Comparison of ENCODE assay signal across 8 mouse cellular contexts in the genomic region with DNA sequence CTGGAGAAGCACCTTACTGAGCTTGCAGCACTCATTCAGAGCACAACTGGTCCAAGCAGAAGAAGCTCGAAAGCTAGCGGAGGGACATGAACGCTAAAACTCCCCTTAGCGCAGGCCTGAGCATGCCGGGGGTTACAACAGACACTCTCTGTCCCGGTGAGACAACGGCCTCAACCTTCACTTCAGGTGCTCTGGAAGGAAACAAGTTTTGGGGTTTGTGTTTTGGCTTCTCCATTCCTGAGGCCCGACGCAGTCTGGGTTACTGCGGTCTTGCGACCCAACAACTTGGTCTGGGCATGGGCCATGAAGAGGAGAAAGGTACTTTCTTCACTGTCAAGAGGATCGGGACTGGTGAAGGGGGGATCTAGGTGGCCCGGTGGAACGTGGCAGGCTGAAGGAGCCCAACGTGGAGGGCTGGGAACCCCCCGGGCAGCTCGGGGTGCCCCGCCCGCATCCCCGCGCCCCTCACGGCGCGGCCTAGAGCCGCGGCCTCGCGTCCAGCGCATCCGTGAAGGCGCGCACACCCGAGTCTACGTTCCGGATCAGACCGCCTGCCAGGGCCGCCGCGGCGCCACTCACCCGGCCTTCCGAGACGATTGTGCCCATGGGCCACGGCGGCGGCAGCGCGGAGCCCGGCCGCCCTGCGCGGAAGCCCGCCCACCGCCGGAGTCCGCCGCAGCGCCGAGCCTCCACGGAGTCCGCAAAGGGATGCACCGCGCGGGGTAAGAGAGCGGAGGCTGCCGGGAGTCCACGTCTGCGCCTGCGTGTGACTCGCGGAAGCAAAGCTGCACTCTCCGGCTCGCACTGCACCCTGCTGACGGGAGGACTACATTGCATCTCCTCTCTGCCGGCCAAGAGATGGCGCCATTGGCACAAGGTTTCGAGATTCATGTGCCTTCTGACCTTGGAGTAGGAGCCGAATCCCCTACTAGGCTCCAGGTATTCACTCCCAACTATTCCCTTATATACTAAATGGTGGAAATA. TPM values are rescaled to one million over a fixed set of nuclear protein-coding genes. Genes with fewer than 3 reads are reported as not detected.
A peak's percentile ranks its signal among the peaks of the same experiment; 100 is the strongest.
DNase-seq lines count a peak whose midpoint lies in the region; ATAC-seq and TF ChIP-seq lines count a peak whose summit lies in the region.

No protein-coding gene starts in this region.

- under 1% methylated on average over 75 of the region's 78 CpGs for WGBS in forebrain, embryonic 12.5 days
- WGBS in heart, postnatal 0 days: under 1% methylated on average over 68 of the region's 78 CpGs
- under 1% methylated on average over 78 of the region's 78 CpGs for WGBS in liver, embryonic 16.5 days (ENCODE audit: insufficient replicate concordance)
- under 1% methylated on average over 78 of the region's 78 CpGs for WGBS in neural tube, embryonic 13.5 days

- TF ChIP-seq EP300 in heart, postnatal 0 days (IDR thresholded peaks at IDR 0.05; ENCODE audit: low read depth): no peak

- H3K4me1 ChIP-seq in E14TG2a.4 (replicated peaks; ENCODE audit: low read depth, low read length): peaks cover 36% of the 10 kb centered on the region
- peaks cover 10% of the 10 kb centered on the region for H3K4me1 ChIP-seq in forebrain, embryonic 12.5 days
- H3K4me1 ChIP-seq in heart, postnatal 0 days (ENCODE audit: control insufficient read depth, insufficient read depth): peaks cover 8% of the 10 kb centered on the region; the same call in 1 of the 2 replicates
- peaks cover 11% of the 10 kb centered on the region for H3K4me1 ChIP-seq in liver, embryonic 16.5 days (ENCODE audit: control insufficient read depth, low read depth, low read length)
- H3K4me1 ChIP-seq in neural tube, embryonic 13.5 days (replicated peaks): peaks cover 15% of the 10 kb centered on the region
- peaks cover 2% of the 10 kb centered on the region for H3K4me1 ChIP-seq in testis, adult 2 months (ENCODE audit: control insufficient read depth, insufficient read depth, low read length)

- peak overlapping the region; percentile 96 for H3K9ac ChIP-seq in forebrain, embryonic 12.5 days
- H3K9ac ChIP-seq in heart, postnatal 0 days (replicated peaks; ENCODE audit: low read depth, low read length): peak overlapping the region; percentile 91
- peak overlapping the region; percentile 95 for H3K9ac ChIP-seq in liver, embryonic 16.5 days (ENCODE audit: low read depth, low read length)
- H3K9ac ChIP-seq in neural tube, embryonic 13.5 days: peak overlapping the region; percentile 98

- peak; percentile 90 for DNase-seq in c-Kit-positive CD71-positive TER-119-positive erythroid progenitor cells, embryonic 14.5 days (ENCODE audit: low spot score)
- peak; percentile 96 for DNase-seq in heart, postnatal 0 days (ENCODE audit: low spot score)
- peak; percentile 97 for DNase-seq in kidney, postnatal 4 days

- ATAC-seq in forebrain, embryonic 12.5 days (ENCODE audit: low FRiP score): peak; percentile 99
- peak; percentile 99 for ATAC-seq in heart, postnatal 0 days (ENCODE audit: insufficient read depth, low read depth)
- ATAC-seq in liver, embryonic 16.5 days (ENCODE audit: low read depth): peak; percentile 99
- peak; percentile 100 for ATAC-seq in neural tube, embryonic 13.5 days (ENCODE audit: low read depth)

- H3K27ac ChIP-seq in forebrain, embryonic 12.5 days: peak overlapping the region; percentile 73
- H3K27ac ChIP-seq in heart, postnatal 0 days (ENCODE audit: low read depth): peak overlapping the region; percentile 69
- H3K27ac ChIP-seq in liver, embryonic 16.5 days (ENCODE audit: low read length): peak overlapping the region; percentile 48
- H3K27ac ChIP-seq in neural tube, embryonic 13.5 days (replicated peaks): peak overlapping the region; percentile 81
- H3K27ac ChIP-seq in testis, adult 2 months (ENCODE audit: control insufficient read depth, insufficient read depth, low read depth, low read length): peak overlapping the region; percentile 81; the same call in 1 of the 2 replicates

- peak; percentile 89 for TF ChIP-seq POLR2A in testis, adult 2 months (IDR thresholded peaks at IDR 0.05; ENCODE audit: control insufficient read depth, low read depth, low read length)

- peaks cover under 1% of the 10 kb centered on the region; the same call in 1 of the 2 replicates for H3K9me3 ChIP-seq in E14TG2a.4 (ENCODE audit: low read length)
- H3K9me3 ChIP-seq in forebrain, embryonic 12.5 days: no peaks in the 10 kb centered on the region
- no peaks in the 10 kb centered on the region for H3K9me3 ChIP-seq in heart, postnatal 0 days (replicated peaks; ENCODE audit: control insufficient read depth, low read length)
- no peaks in the 10 kb centered on the region for H3K9me3 ChIP-seq in liver, embryonic 16.5 days (replicated peaks; ENCODE audit: control insufficient read depth, low read length)
- no peaks in the 10 kb centered on the region for H3K9me3 ChIP-seq in neural tube, embryonic 13.5 days

- peak overlapping the region; percentile 89 for H3K4me2 ChIP-seq in forebrain, embryonic 12.5 days
- peak overlapping the region; percentile 74 for H3K4me2 ChIP-seq in heart, postnatal 0 days (ENCODE audit: low read depth, low read length)
- H3K4me2 ChIP-seq in liver, embryonic 16.5 days (ENCODE audit: low read depth, low read length): peak overlapping the region; percentile 82
- peak overlapping the region; percentile 73 for H3K4me2 ChIP-seq in neural tube, embryonic 13.5 days

- H3K27me3 ChIP-seq in E14TG2a.4 (ENCODE audit: insufficient read depth, low read length): no peaks in the 10 kb centered on the region
- no peaks in the 10 kb centered on the region for H3K27me3 ChIP-seq in forebrain, embryonic 12.5 days
- no peaks in the 10 kb centered on the region for H3K27me3 ChIP-seq in heart, postnatal 0 days (ENCODE audit: control insufficient read depth, insufficient read depth, low read length)
- H3K27me3 ChIP-seq in liver, embryonic 16.5 days (ENCODE audit: control insufficient read depth, insufficient read depth, low read depth, low read length): no peaks in the 10 kb centered on the region
- no peaks in the 10 kb centered on the region for H3K27me3 ChIP-seq in neural tube, embryonic 13.5 days
- no peaks in the 10 kb centered on the region for H3K27me3 ChIP-seq in testis, adult 2 months (ENCODE audit: control insufficient read depth, insufficient read depth, low read length)

- peak; percentile 71 for TF ChIP-seq CTCF in E14TG2a.4 (conservative IDR thresholded peaks at IDR 0.05; ENCODE audit: low read length)
- TF ChIP-seq CTCF in heart, postnatal 0 days (IDR thresholded peaks at IDR 0.05; ENCODE audit: low read depth): peak; percentile 100
- peak; percentile 100 for TF ChIP-seq CTCF in testis, adult 2 months (IDR thresholded peaks at IDR 0.05; ENCODE audit: control insufficient read depth, insufficient read depth, insufficient replicate concordance, low read depth, low read length)

- H3K4me3 ChIP-seq in E14TG2a.4 (replicated peaks; ENCODE audit: low read length): peak overlapping the region; percentile 96
- peak overlapping the region; percentile 94 for H3K4me3 ChIP-seq in forebrain, embryonic 12.5 days (replicated peaks)
- H3K4me3 ChIP-seq in heart, postnatal 0 days (ENCODE audit: low read depth, low read length): peak overlapping the region; percentile 83
- peak overlapping the region; percentile 95 for H3K4me3 ChIP-seq in liver, embryonic 16.5 days (ENCODE audit: low read depth, low read length)
- H3K4me3 ChIP-seq in neural tube, embryonic 13.5 days: peak overlapping the region; percentile 95
- peak overlapping the region; percentile 89 for H3K4me3 ChIP-seq in testis, adult 2 months (ENCODE audit: control insufficient read depth, low read depth, low read length)

- peaks cover 34% of the 10 kb centered on the region for H3K36me3 ChIP-seq in E14TG2a.4 (ENCODE audit: insufficient read depth, low read length)
- peaks cover 31% of the 10 kb centered on the region for H3K36me3 ChIP-seq in forebrain, embryonic 12.5 days (replicated peaks)
- peaks cover 28% of the 10 kb centered on the region for H3K36me3 ChIP-seq in heart, postnatal 0 days (replicated peaks; ENCODE audit: control insufficient read depth, insufficient read depth, low read length)
- peaks cover 5% of the 10 kb centered on the region for H3K36me3 ChIP-seq in liver, embryonic 16.5 days (ENCODE audit: control insufficient read depth, insufficient read depth)
- H3K36me3 ChIP-seq in neural tube, embryonic 13.5 days: peaks cover 29% of the 10 kb centered on the region
- no peaks in the 10 kb centered on the region for H3K36me3 ChIP-seq in testis, adult 2 months (ENCODE audit: control insufficient read depth, insufficient read depth, low read length)

RNA-seq across cellular contexts. Expression of a gene that starts 1.2 kb away (rescaled TPM):
- 187 and 188 TPM in 2 replicates for polyA plus RNA-seq in forebrain, embryonic 12.5 days (2016; fragmentation: Nextera tagmentation; extraction: Ambion mirVana)
- total RNA-seq in heart, postnatal 0 days (2014; rRNA removed; ENCODE audit: low replicate concordance): 28.5 and 42.7 TPM in 2 replicates
- polyA plus RNA-seq in heart, postnatal 0 days (2015; fragmentation: Nextera tagmentation; extraction: Ambion mirVana): 58.3 and 61.0 TPM in 2 replicates
- 43.9 and 48.7 TPM in 2 replicates for polyA plus RNA-seq in liver, embryonic 16.5 days (2015; fragmentation: Nextera tagmentation; extraction: Ambion mirVana)
- 131 and 136 TPM in 2 replicates for polyA plus RNA-seq in neural tube, embryonic 13.5 days (2015; fragmentation: Nextera tagmentation; extraction: Ambion mirVana)
- 38.1 and 44.8 TPM in 2 replicates for polyA plus RNA-seq in testis, adult 2 months (2012; rRNA removed)

RNA-seq across cellular contexts. Expression of a gene that starts 23.3 kb away (rescaled TPM):
- not detected in 2 replicates for polyA plus RNA-seq in forebrain, embryonic 12.5 days (2016; fragmentation: Nextera tagmentation; extraction: Ambion mirVana)
- total RNA-seq in heart, postnatal 0 days (2014; rRNA removed; ENCODE audit: low replicate concordance): not detected in 2 replicates
- polyA plus RNA-seq in heart, postnatal 0 days (2015; fragmentation: Nextera tagmentation; extraction: Ambion mirVana): not detected in 2 replicates
- not detected in 2 replicates for polyA plus RNA-seq in liver, embryonic 16.5 days (2015; fragmentation: Nextera tagmentation; extraction: Ambion mirVana)
- not detected in 2 replicates for polyA plus RNA-seq in neural tube, embryonic 13.5 days (2015; fragmentation: Nextera tagmentation; extraction: Ambion mirVana)
- not detected in 2 replicates for polyA plus RNA-seq in testis, adult 2 months (2012; rRNA removed)

RNA-seq across cellular contexts. Expression of a gene that starts 39.8 kb away (rescaled TPM):
- polyA plus RNA-seq in forebrain, embryonic 12.5 days (2016; fragmentation: Nextera tagmentation; extraction: Ambion mirVana): not detected in 2 replicates
- total RNA-seq in heart, postnatal 0 days (2014; rRNA removed; ENCODE audit: low replicate concordance): 0.50 TPM in 1 of 2 replicates, not detected in the other
- not detected in 2 replicates for polyA plus RNA-seq in heart, postnatal 0 days (2015; fragmentation: Nextera tagmentation; extraction: Ambion mirVana)
- not detected in 2 replicates for polyA plus RNA-seq in liver, embryonic 16.5 days (2015; fragmentation: Nextera tagmentation; extraction: Ambion mirVana)
- polyA plus RNA-seq in neural tube, embryonic 13.5 days (2015; fragmentation: Nextera tagmentation; extraction: Ambion mirVana): 0.10 TPM in 1 of 2 replicates, not detected in the other
- 0.06 and 0.10 TPM in 2 replicates for polyA plus RNA-seq in testis, adult 2 months (2012; rRNA removed)

RNA-seq across cellular contexts. Expression of a gene that starts 48.9 kb away (rescaled TPM):
- polyA plus RNA-seq in forebrain, embryonic 12.5 days (2016; fragmentation: Nextera tagmentation; extraction: Ambion mirVana): 19.6 and 20.8 TPM in 2 replicates
- total RNA-seq in heart, postnatal 0 days (2014; rRNA removed; ENCODE audit: low replicate concordance): 2.4 and 6.8 TPM in 2 replicates
- polyA plus RNA-seq in heart, postnatal 0 days (2015; fragmentation: Nextera tagmentation; extraction: Ambion mirVana): 3.2 and 3.5 TPM in 2 replicates
- polyA plus RNA-seq in liver, embryonic 16.5 days (2015; fragmentation: Nextera tagmentation; extraction: Ambion mirVana): 5.8 and 6.1 TPM in 2 replicates
- polyA plus RNA-seq in neural tube, embryonic 13.5 days (2015; fragmentation: Nextera tagmentation; extraction: Ambion mirVana): 27.2 and 29.4 TPM in 2 replicates
- polyA plus RNA-seq in testis, adult 2 months (2012; rRNA removed): 43.5 and 45.7 TPM in 2 replicates

Comparison
In these comparisons a context has a peak if more than half of its experiments do, and no peak if none do; other contexts are left out.
1. Peak in every context shown above with its lines: DNase-seq, ATAC-seq, H3K4me3 ChIP-seq and H3K27ac ChIP-seq.